Mouse (Mus musculus): ENCODE measurements around the gene Ugt1a8.

Ugt1a8 gene

DNA sequence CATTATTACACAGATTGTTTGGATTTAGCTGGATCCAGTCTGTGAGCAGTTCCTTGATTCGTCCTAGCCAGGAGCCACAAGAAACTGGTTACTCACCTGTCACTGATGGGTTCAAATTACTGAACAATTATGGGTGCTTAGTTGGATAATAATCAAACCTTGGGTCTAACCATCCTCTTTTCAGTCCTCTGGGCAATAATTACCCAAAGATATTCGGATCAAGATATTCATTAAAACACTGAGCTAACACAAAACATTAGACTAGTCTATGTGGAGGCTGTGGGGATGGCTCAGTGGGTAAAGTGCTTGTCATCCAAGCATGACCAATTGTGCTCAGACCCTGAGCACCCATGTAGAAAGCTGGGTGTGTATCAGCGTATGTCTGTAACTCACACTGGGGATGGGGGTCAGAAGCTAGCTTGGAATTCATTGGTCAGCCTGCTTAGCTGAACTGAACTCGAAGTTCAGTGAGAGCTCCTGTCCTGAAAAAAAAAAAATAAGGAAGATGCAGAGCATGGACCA, 148.3 kb downstream of the Ugt1a8 start:
- DNase-seq (ENCODE audit: low spot score) = no peak

- DNase-seq (ENCODE audit: low spot score) = no peak
Observed at GRCm38 (mm10) chr1:88237311-88237710, 149.7 kb downstream of the Ugt1a8 start.

DNA sequence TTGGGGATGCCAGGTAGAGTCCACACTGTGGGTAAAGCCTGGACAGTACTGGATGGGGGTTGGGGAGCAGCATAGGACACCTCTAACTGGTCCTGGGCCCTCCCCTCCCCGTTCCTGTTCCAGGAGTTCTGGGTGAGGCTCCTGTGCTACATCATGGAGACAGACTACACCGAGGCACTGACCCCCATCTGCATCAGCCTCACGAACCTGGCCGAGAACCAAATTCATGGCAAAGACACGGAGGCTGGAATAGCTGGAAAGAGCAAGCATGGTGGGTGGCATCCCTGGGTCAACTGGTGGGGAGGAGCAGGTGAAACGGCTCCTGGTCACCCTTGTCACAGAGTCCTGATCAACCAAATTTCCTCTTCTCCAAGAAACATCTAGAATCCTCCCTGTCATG, 151.2 kb downstream of the Ugt1a8 start:
- DNase-seq (ENCODE audit: low spot score) = no peak

DNA sequence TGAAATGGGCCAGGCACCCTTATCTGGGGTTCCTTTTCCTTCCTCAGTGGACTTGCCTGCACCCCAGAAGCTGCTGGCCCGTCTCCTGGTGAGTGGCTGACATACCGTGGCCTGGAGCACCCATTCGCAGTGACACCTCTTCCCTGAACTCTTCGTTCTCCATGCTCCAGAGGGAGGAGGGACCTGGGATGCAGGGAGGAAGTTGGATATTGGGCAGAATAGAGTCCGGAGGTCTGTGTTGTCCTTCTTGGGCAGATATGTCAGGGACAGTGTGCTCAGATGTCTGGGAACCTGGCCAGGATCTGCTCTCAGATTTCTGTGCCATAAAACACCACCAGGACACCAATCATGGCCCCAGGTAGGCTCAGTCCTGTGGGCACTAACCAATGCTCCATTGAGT, 152.5 kb downstream of the Ugt1a8 start:
- no peak for DNase-seq (ENCODE audit: low spot score)

DNA sequence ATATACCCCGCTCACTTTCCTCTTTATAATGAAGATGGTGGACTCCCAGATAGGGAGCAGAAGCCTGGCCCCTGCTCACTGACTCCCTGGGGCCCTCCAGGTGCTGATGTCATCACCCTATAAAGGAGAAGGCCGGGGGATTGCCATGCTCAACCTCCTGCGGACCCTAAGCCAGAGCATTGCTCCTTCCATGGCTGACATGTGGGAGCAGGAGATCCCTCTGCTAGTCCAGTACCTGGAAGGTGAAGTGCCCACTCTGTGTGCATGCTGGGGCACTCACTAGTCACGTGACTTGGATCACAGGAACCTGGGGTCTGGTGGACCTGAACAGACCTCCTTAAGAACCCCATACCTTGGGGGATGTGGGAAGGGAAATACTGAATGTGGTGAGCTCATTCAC, 153.0 kb downstream of the Ugt1a8 start:
- no peak for DNase-seq (ENCODE audit: low spot score)

- DNase-seq (ENCODE audit: low spot score) = no peak
Observed at GRCm38 (mm10) chr1:88243861-88244260, 156.2 kb downstream of the Ugt1a8 start.

GRCm38 (mm10) chr1:88245881-88246280, 158.3 kb downstream of the Ugt1a8 start:
- no peak for DNase-seq (ENCODE audit: low spot score)

DNA sequence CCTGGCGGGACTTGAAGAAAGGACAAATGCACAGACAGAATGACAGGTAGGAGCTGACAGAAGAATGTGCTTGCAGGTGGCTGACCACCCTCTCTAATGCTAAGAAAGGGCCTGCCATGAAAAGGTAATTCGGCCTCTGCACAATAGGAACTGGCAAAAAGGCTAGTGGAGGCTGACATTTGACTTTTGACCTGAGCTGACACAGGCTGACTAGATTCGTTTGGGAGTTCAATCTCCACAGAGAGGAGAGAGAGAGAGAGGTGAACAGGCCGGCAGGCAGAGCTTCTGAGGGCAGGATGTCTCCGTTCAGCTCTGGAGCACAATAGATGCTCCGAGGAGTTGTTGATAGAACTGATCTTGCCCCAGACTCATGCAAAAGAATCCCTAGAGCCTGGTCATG, 158.8 kb downstream of the Ugt1a8 start:
- no peak for DNase-seq (ENCODE audit: low spot score)

- no peak for DNase-seq (ENCODE audit: low spot score)
Observed at GRCm38 (mm10) chr1:88247660-88248059, 160.0 kb downstream of the Ugt1a8 start.

DNA sequence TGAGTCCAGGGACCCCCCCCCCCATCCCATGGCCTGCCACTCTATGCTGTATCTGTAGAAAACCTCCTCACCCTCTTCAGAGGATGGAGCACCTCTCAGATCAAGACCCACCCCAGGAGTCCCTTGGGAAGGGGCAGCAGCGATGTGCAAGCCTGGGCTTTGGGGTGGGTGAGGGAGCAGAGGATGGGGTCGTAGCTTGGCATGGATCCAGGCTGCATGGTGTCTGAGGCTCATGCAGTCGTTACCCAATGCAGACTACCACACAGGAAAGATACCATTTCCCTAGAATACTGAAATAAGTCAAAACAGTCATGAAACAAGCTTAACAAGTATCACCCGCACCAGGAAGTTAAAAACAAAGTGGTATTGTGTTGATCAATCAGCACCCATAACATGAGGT, 161.0 kb downstream of the Ugt1a8 start:
- no peak for DNase-seq (ENCODE audit: low spot score)

- DNase-seq (ENCODE audit: low spot score) = no peak
Observed at GRCm38 (mm10) chr1:88249596-88249995, 162.0 kb downstream of the Ugt1a8 start.

DNA sequence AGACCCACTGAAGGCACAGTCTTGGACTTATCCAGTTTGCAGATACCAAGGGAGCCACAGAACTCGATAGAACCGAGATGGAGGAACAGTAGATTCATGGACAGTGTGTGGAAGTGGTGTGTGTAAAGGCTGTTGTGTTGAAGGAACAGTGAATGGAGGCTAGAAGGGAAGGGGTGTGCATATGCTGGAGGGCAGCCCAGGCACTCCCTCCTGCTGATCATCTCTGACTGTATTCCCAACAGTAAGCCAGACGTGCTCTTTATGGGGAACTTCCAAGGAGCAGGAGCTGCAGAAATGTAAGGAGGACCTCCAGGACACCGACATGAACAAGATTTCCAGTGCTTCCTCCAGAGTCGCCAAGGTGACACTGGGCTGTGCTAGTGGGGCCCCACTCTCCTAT, 162.4 kb downstream of the Ugt1a8 start:
- DNase-seq (ENCODE audit: low spot score) = no peak

- DNase-seq (ENCODE audit: low spot score) = no peak
Observed at GRCm38 (mm10) chr1:88253106-88253505, 165.5 kb downstream of the Ugt1a8 start.

DNA sequence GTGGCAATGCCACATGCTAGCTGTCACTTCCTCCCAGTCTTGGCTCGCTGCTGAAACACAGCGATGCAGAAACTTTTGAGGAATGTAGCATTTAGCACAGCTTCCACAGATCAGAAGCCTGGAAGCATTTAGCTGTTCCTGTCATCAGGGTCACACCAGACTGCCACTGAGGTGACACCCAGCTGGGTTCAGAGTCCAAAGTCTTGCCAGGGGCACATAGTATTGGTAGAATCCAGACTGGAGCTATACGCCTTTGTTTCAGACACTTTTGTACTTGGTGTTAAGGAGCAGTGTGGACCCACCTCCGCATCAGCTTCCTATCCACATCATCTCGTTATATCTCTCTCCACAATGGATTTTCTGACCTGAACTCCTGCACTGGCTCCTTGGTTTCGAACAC, 165.9 kb downstream of the Ugt1a8 start:
- DNase-seq (ENCODE audit: low spot score) = no peak

- no peak for DNase-seq (ENCODE audit: low spot score)
Observed at GRCm38 (mm10) chr1:88254793-88255465, 167.3 kb downstream of the Ugt1a8 start.

GRCm38 (mm10) chr1:88255466-88255857, 167.8 kb downstream of the Ugt1a8 start:
- no peak for DNase-seq (ENCODE audit: low spot score)

- no peak for DNase-seq (ENCODE audit: low spot score)
Observed at GRCm38 (mm10) chr1:88255989-88256754, 168.6 kb downstream of the Ugt1a8 start.

DNA sequence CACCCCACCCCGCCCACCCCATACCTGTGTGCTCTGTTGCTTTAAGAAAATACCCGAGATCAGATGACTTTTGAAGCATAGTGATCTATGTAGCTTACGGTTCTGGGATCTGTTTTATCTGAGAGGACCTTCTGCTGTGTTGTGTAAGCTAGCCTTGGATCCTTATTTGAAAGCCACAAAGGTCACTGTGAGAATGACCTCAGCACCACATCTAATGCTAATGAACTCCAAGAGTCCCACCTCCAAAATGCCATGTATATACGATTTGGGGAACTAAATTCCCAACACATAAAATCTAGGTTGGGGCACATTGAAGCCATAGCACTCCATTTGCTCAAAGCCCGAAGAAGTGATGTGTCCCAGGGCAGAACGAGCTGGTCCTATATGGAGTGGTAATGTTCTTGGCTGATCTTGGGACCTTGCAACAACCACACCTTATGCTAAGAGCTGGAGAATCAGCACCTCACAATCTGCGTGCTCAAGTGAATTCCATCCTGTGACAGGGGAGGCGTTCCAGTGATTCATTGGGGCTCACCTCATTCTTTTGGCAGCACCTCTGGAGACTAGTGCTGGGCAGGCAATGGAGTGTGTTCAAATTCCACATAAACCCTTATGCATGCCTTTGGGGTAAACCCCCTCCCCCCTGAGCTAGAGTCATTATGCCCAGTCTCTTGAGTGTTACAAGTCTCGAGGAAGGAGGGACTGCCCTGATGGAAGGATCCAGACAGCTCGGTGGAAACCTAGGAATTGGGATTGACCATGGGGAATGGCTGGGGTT, 169.5 kb downstream of the Ugt1a8 start:
- no peak for DNase-seq (ENCODE audit: low spot score)

DNA sequence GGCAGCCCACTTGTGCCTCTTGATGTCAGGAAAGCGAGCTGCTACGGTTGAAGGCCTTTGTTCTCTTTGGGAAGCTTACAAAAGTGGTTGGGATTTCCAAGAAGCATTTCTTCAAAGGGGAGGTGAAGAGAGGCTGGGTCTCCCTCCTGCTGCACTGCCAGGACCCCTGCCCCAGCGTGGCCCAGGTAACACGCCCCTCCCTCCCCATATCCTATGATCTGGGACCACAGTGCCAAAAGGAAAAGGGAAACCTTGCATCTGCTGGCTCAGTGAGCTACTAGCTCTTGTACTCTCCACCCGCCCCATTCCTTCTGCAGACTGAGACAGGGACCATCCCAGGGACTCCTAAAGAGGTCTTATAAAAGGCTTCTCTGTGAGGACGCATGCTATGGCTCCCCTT, 170.1 kb downstream of the Ugt1a8 start:
- DNase-seq (ENCODE audit: low spot score) = no peak

DNA sequence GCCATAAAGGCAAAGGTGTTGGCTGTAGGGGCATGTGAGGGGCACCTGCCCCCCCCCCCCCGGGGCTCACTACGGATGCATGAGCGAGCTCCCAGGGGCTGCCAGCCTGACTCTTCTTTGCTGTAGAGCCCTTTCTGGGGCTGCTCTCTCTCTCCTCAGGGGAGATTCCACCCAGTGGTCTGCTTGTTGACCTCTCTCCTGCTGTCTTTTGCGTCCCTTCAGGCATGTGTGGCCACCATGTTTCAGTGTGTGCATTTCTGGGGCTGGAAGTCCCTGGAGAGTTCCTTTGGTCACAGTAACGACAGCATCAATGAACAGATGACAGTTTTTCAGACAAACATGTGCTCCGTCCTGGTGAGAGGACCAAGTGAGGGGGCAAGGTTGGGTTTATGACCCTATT, 170.7 kb downstream of the Ugt1a8 start:
- DNase-seq (ENCODE audit: low spot score) = no peak

DNA sequence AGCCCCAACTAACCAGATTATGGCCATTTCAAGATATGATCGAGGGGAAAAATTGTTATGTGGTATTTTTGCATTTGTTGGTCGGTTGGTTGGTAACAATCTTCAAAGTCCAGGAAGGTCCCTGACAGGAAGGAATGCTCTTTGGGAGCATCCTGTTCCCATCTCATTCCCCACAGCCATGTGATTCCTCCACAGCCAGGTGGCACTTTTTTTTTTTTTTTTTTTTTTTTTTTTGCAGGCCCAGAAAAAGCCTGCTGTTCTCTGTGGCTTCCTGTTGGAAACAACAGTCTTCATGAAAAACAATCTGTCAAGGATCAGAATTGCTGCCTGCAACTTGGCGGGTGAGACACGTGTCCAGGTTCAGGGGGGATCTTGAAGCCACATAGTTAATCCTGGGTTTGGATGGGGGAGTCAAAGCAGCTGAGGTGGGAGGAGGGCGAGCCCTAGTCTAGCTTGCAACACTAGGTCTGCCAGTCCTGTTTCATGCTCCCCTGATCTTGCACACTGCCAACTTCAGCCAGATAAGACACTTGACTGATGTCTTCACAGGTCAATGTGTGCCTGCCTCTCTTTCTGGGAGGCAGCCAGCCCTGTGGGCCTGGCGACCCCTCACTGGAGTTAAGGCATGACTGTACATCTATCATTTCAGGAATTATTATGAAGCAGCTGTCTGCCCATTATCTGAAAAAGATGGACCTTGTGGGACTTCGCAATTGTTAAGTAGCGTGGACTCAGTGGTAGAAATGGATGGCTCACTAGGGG, 171.4 kb downstream of the Ugt1a8 start:
- DNase-seq (ENCODE audit: low spot score) = no peak

- DNase-seq (ENCODE audit: low spot score) = no peak
Observed at GRCm38 (mm10) chr1:88259643-88260024, 172.0 kb downstream of the Ugt1a8 start.

Measured in left cerebral cortex, adult 11 months (tissue).